Mouse (Mus musculus) NIH3T3 (cell line): ENCODE results near the gene Aqp1.

ENCODE experiments used
- DNase-seq: peaks from one replicate; pipeline ENCODE4 v3.0.0-alpha.2; 2012; ENCODE audit warnings: low read depth

The Aqp1 gene

DNA sequence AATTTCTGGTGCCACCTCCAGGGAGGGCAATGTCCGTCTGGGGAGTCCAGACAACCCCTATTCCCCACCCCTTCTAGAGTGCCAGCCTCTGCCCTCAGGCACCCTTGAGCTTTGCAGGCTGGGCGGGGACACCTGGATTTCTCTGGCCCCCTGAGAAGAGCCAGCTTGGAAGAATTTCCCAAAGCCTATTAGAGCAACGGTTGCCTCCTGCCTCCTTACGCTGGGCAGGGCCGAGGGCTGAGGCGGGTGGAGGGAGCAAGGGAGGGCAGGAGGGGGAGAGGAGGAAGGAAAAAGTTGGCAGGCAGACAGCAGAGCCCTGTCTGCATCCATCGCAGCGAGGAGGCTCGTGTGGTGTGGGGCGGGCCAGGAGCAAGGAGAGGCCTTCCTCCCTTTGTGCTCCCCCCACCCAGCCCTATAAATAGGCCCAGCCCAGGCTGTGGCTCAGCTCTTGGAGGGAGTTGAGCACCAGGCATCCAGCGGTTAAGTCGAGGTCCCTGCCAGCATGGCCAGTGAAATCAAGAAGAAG is at the start of gene Aqp1:
Aqp1 (plus strand) TSS at position 444 of the 526 bp plus-strand sequence.
- peak; percentile 69 for DNase-seq

DNA sequence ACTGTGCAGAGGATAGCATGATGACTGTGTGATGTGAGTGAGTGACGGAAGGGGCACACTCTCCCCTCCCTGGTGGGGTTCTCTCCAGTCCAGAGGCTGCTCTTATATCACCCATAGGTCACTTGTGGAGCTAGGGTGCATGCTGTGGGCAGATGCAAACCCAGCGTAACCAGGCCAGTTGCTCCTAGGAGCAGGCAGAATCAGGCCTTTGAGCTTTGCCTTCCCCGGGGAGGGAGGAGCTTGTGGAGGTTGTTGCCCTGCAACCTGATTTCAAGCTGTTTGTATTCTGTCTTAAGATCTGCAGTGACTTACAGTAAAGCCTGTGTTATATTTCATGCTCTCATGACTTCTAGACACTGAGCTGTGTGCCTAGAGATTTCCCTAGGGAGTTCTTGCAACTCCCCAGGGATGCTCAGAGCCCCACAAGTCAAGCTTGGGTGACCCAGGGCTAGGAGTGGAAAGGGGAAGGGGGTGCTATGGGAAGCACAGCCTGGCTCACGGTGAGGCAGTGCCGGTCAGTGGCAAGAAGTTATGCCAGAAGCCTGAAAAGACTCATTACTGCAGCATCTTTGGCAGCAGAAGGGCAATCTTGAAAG is 48.1 kb upstream of the Aqp1 start:
- no peak for DNase-seq

DNA sequence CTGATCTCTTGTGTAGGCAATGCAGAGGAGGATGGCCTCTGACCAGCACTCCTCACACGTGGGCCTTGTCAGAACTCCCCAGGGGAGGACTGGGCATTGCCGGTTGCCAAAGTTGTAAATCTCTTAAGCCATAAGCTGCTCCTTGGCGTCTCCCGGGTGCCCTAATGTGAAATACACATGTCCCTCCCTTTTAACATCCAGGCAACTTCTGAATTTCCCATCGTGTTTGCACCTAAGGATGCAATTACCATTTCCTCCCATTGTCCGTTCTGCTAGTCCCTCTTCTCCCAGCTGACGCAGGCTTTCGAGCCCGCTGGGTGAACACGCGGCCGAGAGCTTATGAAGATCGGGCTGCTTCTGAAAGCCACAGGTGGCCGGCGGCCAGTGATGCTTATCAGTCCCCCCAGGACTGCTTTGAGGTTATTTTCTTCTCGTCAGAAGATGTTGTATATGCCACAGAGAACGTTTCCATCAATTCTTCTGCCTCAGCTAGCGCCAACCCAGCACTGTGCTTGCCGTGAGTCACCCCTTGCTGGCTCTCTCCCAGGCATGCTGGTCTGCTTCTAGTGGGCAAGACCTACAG is 41.6 kb upstream of the Aqp1 start:
- DNase-seq: peak; percentile 73

DNA sequence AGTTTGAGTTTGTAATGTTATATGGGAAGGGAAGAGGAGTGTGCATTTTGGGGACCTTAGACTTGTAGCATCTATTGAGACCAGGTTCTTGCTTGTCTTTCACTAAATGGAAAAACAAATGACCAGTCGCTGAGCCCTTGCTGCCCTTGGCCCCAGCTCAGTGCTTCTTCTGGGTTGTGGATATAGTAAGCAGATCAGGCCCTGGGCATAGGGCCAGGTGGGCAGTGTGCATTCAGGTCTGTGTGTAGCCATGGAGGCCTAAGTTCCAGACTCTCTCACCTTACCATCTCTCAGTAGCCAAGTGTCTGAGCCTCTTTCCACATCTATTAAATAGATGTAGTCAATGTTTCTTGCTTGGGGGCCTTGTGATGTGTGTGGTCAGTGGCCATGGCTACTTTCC is 40.9 kb upstream of the Aqp1 start:
- peak; percentile 57 for DNase-seq

DNA sequence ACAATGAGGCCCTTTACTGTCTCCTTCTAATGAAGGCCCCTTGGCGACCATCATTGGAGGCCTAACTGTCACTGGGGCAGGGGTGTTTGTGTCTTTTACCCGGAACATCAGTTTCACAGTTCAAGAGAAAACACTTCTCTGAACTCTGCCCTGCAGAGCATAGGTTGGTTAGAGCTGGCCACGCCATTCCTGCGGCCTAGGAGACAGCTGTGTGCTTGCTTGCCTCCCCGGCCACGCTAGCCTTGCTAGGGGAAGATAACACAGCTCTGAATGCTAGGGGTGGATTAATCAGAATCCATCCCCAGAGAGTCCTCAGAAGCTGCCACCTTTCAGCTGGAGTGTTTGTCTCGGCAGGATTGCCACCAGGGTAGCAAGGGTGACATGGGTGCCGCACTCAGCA is 36.8 kb upstream of the Aqp1 start:
- no peak for DNase-seq

DNA sequence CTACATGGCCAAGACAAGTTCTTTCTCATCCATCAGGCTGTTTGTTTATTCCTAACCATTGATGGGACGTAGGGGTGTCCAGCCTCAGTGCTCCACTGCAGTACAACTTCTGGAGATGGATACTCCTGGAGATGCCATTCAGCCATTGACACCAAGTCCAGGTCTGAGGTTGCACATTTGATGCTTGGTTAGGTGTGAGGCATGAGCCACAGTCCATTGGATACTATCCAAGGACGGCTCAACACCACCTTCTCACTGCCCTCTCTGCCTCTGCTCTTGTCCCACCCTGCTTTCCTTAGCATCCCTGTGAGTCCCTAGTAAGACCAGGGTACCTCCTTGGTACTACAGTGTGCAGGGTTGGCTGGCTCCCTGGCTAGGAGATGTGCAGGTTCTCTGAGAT is 36.3 kb upstream of the Aqp1 start:
- no peak for DNase-seq

DNA sequence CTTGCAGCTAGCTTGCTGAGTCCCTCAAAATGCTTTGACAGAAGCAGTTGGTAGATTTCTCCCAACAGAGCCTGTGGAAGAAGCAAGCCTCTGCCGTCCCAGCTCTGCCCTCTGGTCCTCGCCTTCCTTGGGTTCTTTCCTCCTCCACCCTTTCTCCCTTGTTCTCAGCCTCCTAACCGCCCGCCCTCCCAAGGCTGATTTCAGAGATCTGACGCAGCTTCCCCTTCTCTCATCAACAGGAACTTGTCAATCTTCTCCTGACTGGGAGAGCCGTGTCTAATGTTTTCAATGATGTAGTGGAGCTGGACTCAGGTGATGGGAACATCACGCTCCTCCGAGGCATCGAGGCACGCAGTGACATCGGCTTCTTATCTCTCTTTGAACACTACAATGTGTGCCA is 35.5 kb upstream of the Aqp1 start:
- no peak for DNase-seq

DNA sequence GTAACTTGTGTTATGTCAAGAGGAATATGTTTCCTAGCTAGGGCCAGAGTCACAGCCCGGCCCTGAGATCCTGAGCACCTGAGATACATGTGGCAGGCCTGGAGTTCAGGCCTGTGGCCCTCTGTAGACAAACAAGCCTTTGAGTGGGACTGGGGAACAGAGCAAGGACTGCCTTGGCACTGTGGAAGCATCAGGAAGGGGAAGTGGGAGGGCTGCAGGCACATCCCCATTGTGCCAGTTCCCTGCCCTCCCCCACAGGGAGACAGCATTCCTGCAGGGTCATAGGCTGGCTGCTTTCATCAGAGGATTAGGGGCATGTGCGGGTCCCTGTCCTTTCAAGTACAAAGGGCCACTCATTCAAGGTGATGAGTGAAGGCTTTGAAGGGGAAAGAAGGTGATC is 26.1 kb upstream of the Aqp1 start:
- no peak for DNase-seq

DNA sequence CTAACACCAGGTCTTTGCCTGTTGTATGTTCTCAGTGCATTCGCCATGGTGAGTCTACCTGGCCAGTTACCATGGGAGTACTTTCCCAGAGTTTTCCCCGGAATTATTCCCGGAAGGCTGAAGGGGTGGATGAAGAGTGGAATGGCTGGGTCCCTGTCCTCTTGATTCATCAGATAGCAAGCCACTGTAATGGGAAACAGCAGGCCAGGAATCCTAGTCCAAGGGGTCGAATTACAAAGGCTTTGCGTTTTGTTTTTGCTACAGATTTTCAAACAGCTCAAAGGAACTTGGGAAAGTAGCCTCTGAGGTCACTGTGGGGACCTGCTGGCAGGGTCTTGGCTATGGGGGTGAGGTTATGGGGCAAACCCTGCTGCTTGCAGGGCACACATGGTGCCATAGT is 24.3 kb upstream of the Aqp1 start:
- peak; percentile 50 for DNase-seq

DNA sequence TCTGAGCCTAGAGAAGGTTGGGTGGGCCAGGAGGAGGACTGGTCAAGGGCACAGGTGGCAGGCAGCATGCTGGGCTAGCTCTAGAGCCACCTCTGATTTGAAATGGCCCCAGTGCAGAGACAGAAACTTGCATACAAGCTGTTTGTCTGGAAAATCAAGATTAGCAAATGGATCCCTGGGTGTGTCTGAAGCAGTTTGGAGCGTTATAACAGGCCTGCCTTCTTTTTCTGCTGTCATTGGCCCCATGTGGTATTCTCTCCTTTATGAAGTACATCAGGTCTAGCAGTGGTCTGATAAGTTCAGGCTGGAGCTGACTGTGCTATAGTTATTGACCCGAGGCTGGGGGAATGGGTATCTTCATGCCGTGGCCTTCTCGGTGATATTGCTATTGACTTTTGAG is 22.3 kb upstream of the Aqp1 start:
- no peak for DNase-seq

DNA sequence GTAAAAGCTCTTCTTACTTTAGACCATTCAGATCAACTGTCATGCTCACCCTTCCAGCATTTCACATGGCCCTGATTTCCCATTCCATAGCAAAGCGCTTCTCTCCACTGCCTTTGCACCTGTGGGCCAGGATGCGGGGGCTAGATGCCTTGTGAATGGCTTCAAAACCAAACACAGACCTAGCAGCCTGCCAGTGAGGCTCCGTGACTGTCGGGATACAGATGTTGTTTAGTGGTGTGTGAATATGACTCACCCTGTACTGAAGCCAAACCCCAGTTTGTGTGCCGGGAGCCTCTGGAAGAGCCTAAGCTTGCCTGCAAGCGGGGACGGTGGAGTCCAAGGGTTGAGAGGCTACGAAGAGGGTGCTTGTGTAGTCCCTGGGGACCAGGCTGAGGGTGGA is 21.6 kb upstream of the Aqp1 start:
- peak; percentile 94 for DNase-seq

DNA sequence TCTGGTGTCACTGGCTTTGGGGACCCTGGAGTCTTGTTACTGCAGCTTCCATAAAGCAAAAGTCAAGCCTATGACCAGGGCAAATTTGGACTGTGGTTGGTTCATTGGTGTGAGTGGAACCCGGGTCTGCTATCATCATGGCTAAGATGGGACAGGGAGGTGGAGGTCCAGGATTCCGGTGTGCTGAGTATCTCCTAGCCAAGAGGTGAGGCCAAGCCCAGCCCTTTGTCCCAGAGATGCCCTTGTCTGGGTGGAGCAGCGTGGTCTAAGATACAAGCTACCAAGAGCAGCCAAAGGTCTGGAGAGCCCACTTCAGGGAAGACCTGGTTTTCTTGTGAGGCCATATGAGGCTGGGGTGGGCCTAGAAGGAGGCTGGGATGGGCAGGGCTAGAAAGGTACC is 17.6 kb upstream of the Aqp1 start:
- no peak for DNase-seq

DNA sequence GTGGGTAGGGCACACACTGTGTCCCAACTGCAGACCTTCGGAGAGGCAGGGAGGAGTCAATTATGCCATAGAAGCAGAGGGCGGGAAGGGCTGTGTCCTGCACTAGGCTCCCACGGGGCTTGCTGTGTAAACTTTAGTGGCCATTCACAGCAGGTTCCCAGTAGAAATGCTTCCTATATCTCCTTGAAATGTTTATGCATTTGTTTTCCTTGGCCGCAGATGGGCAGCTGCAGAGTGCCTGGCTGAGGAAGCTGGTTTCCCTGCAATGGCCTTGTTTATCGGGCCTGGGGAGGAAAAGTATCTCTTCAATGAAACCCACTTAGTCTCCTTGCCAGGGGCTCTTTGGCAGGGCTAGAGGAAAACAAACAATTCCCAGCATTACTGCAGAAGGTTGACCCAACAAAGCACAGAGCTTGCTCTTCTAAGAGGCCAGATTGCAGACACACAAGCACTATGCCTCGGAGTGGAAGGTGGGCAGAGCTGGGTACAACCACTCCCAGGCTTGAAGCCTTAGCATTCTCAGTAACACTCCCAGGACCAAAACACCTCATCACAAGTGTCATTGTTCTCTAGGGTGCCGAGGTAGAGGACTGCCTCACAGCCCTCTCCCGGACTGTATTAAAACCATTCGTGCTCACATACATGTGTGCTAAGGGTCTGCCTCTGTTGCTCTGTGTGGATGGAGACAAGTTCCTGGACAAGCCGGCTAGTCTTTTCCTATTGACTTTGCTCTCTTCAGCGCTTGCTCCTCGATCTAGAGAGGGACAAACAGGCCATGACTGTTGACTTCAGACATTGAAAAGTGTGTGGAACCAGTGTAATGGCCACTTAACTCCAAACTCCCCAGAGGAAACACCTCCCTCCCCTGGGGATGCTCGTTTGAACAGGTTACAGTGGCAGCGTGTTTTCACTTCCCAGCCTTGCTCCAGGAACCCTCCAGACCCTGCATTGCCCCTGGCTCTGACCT is 16.4 kb upstream of the Aqp1 start:
- DNase-seq: peak; percentile 65

DNA sequence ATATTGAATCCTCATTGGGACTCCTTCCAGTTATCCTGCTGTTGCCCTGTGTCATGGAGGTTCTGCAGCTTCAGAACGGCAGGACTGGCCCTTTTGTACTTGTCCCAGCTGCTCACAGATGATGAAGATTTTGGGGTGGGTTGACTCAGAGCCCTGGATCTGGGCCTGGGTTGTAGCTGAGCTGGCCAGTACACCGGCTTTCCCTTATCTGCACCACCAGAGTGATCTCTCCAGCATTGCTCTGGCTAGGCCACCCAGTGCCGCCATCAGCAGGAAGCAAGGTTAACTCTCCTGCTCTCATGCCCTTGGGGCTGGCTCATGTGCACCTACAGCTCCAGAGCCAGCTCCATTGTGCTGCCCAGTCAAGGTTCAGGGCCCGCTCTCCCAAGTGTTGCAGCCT is 15.3 kb upstream of the Aqp1 start:
- peak; percentile 73 for DNase-seq

DNA sequence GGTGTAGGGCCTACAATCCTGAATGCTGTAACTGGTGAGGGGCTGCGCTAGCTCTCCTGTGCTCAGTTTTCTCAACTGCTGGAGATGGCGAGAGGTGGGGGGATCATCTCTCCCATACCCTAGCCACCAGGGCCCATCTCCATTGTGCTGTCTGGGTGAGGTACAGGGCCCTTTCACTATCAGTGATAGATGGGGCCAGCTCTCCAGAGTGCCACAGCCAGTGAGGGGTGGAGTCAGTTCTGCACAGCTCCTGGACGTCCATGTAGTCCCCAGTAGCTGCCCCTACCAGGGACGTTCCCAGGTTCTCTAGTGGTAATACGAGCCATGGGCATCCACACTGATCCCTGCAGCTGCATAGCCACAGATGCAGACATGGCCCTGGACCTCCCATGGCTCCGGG is 14.7 kb upstream of the Aqp1 start:
- DNase-seq: no peak

DNA sequence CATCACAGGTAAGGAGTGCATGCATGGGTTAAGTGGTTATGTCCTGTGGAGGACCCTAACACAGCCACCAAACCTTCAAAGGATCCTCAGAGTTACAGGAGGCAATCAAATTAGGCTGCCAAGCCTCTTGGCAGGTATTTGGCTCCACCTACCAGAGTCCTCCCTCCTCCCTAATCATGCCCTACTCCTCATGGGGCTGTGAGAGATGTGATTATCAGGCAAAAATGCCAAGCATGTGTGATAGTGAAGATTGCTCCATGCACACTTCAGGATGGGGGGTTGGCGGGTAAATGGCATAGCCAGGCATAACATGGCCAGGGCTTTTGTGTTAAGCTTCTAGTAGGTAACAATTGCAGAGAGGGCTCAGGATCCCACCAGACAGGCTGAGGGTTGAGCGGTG is 13.3 kb upstream of the Aqp1 start:
- DNase-seq: no peak

DNA sequence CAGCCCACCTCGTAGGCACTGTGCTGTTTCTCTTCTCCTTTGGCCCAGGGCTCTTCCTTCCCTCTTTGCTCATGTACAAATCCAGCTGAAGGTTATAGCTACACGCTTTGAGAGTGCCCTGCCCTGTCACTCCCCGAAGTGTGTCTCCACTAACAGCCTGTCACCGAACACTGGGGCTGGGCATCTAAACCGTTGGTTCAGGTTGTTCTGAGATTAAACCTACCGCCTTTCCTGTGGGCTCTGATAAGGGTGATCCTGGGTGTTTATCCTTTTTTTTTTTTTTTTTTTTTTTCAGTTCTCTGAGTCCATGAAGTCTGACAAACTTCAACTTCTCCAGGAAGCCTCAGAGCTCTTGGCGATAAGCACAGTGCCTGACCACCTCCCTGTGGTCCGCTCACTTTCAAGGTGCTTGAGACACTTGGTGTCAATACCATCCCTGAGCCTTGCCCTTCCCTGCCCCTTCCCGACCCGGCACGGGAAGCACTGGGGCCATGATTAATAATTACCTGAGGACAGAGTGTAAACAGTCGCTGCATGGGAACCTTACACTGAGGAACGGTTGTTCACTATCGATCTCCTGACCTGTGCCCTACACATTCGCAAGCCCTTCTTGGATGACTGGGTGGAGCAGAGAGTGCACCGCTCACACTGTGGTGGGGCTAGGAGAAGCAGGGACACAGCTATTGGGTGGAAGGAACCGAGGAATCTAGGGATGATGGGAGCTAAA is 12.2 kb upstream of the Aqp1 start:
- no peak for DNase-seq

DNA sequence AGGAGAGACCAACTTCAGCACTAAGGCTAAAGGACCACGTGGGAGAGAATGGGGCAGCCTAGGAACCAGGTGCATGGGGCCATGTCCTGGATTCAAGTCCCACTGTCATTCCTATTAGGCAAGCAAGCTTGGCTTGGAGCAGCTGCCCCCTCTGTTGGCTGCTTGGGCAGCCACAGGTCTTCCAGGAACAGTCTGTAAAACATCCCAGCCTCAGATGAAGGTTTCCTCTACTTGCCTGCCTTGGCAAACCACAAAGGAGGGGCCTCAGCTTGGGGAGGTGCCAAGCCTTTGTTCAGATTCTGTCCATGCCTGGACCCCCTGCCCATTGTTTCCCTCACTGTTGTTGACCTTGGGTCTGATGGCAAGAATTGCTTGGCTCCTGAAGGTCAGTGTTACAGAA is 11.4 kb upstream of the Aqp1 start:
- DNase-seq: no peak

DNA sequence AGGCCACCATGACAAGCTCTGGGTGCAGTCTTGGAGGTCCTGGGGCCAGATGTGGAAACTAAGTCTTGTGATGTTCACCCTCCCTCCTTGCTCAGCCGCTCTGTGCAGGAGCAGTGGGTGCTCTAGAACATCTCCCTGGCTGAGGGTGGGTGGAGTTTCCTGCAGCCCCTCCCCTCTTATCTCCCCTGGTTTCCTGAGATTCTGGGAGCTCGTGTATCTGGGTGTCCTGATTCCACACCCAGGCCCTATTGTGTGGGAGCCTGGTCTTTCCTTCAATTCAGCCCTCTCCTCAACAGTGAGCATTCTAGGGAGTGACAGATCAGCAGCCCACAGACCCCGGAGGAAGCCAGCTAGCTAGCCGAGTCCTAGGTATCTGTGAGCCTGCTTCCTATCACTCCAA is 9.9 kb upstream of the Aqp1 start:
- no peak for DNase-seq

DNA sequence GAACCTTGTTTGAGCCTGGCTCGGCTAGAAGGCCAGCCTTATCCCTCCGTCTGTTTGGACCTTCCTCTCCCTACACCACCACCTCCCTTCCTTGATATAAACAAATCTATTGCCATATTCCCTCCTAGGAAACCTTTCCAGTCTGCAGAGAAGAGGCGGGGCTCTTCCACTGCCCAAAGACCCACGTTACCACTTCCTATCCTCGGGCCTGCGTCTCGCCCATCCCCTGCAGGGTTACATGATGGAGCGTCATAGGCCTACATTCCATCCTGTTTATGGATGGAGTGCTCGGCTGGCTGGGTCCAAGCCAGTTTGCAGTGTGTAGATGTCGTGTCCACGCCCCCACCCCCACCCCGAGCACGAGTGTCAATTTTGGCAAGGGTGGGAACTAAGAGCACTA is 8.9 kb upstream of the Aqp1 start:
- no peak for DNase-seq

DNA sequence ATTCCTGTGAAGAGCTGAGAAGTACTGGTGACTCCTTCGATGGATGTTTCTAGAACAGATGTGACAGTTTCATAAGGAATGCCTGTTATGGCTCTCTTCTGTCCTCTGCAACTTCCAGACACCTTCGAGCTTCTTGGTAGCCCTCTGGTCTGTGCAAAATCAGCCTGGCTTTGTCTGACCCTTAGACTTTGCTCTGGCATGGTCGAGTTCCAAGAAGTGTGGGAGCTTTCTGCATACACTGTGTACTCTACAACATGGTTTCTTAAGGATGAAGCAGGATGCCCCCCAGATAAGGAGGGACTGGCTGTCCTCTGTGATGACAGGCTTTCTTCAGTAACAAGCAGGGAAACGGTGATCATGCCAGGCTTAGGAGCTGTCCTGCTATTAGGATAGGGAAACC is 8.1 kb upstream of the Aqp1 start:
- DNase-seq: no peak

DNA sequence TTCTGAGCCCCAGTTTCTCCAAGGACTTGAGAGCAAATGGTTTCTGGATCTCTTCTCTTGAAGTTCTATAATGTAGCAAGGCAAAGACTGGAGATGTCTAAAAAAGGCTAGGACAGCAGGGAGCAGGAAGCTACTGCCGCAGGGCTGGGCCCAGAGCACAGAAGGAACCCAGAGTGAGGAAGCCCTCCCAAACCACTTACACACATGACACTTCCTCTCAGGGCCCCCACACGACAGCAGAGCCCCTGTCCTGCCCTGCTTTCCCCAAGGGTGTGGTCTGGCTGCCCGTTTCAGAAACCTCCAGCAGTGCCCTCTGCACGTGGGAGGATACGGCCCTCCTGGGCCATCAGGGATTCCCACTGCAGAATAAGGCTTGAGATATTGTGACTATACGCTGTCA is 4.9 kb upstream of the Aqp1 start:
- no peak for DNase-seq
